Mouse (Mus musculus): ENCODE measurements around the gene Gps2. TPM values are rescaled to one million over a fixed set of nuclear protein-coding genes. Genes with fewer than 3 reads are reported as not detected.

The Gps2 gene
- polyA plus RNA-seq, 2 experiments = 79.5 to 82.7 TPM

GRCm38 (mm10) chr11:69895291-69895690 is 18.4 kb upstream of the Gps2 start, which contains the start of gene Acap1:
Gene Acap1 (minus strand): TSS chr11:69895539.
- H3K4me2 ChIP-seq (ENCODE audit: low read depth) = peak within 1 kb of the TSS; percentile 36
- H3K9ac ChIP-seq (replicated peaks) = no peak within 1 kb of the TSS; the same call in 1 of the 2 replicates
- 20% methylated on average over 4 of the region's 4 CpGs for WGBS (ENCODE audit: insufficient replicate concordance)
- H3K4me3 ChIP-seq (ENCODE audit: insufficient read depth in 1 of 2, low read depth in 2 of 2, low read length in 2 of 2) = peak within 1 kb of the TSS in 1 of 2 experiments; percentile 31; a peak in 1 of 4 replicates
- H3K27me3 ChIP-seq (ENCODE audit: control insufficient read depth, insufficient read depth, low read length) = no peaks in the 10 kb centered on the region; the same call in 1 of the 2 replicates
- ATAC-seq (ENCODE audit: insufficient read depth) (peak; percentile 68; the same call in 1 of the 2 replicates), DNase-seq (ENCODE audit: low read depth in 3 of 3, low spot score in 3 of 3) (no peak)
- TF ChIP-seq CTCF (IDR thresholded peaks at IDR 0.05; ENCODE audit: low read depth) = no peak
- no peak for TF ChIP-seq EP300 (IDR thresholded peaks at IDR 0.05; ENCODE audit: low read depth)
- no peak within 1 kb of the TSS for H3K27ac ChIP-seq
- peaks cover 8 to 21% of the 10 kb centered on the region in 2 experiments for H3K4me1 ChIP-seq (replicated peaks; ENCODE audit: control insufficient read depth in 2 of 2, insufficient read depth in 2 of 2, low read length in 1 of 2)
- H3K9me3 ChIP-seq (ENCODE audit: control insufficient read depth, low read length) = no peaks in the 10 kb centered on the region
- H3K36me3 ChIP-seq (replicated peaks; ENCODE audit: control insufficient read depth, insufficient read depth, low read depth) = no peaks in the 10 kb centered on the region

DNA sequence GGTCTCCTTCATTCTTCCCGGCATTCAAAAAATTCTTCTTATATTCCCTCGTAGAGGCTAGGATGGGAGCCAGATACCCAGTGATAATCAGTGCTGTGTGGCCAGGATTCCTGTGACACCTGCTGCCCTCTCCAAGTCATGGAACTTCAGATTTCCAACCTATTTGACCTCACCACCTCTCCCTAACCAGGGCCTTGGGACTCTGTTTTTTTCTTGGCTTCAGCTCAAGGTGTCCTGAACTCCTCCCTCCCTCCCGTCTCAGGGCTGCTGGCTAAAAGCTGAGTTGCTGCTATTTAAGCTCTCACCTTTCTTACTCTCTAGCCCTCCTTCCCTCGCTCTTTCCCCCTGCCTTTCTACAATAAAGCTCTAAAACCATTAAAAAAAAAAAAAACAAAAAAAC is 13.8 kb upstream of the Gps2 start:
- H3K4me3 ChIP-seq (ENCODE audit: insufficient read depth in 1 of 2, low read depth in 2 of 2, low read length in 2 of 2) = no peak overlapping the region
- no peaks in the 10 kb centered on the region for H3K9me3 ChIP-seq (ENCODE audit: control insufficient read depth, low read length)
- ATAC-seq (ENCODE audit: insufficient read depth) = no peak
- no peak for DNase-seq (ENCODE audit: low read depth in 3 of 3, low spot score in 3 of 3)
- peaks cover 14 to 22% of the 10 kb centered on the region in 2 experiments for H3K4me1 ChIP-seq (replicated peaks; ENCODE audit: control insufficient read depth in 2 of 2, insufficient read depth in 2 of 2, low read length in 1 of 2)
- no peak overlapping the region for H3K27ac ChIP-seq
- no peak overlapping the region; the same call in 1 of the 2 replicates for H3K9ac ChIP-seq (replicated peaks)
- no peak for TF ChIP-seq CTCF (IDR thresholded peaks at IDR 0.05; ENCODE audit: low read depth)
- TF ChIP-seq EP300 (IDR thresholded peaks at IDR 0.05; ENCODE audit: low read depth) = no peak
- peaks cover 8% of the 10 kb centered on the region for H3K36me3 ChIP-seq (replicated peaks; ENCODE audit: control insufficient read depth, insufficient read depth, low read depth)
- peak overlapping the region; percentile 80 for H3K4me2 ChIP-seq (ENCODE audit: low read depth)
- WGBS (ENCODE audit: insufficient replicate concordance) = 48% methylated on average over 4 of the region's 4 CpGs
- no peaks in the 10 kb centered on the region; the same call in 1 of the 2 replicates for H3K27me3 ChIP-seq (ENCODE audit: control insufficient read depth, insufficient read depth, low read length)

GRCm38 (mm10) chr11:69900471-69901405 is 12.9 kb upstream of the Gps2 start, which contains the start of the genes 2810408A11Rik and Neurl4:
Gene 2810408A11Rik (minus strand): TSS chr11:69900987.
Gene Neurl4 (plus strand): TSS chr11:69901072.
- DNase-seq (ENCODE audit: low read depth in 3 of 3, low spot score in 3 of 3) = peak; percentile 93 to 95 (median 94)
- under 1% methylated on average over 38 of the region's 38 CpGs for WGBS (ENCODE audit: insufficient replicate concordance)
- Histone ChIP-seq H3K27ac (peak within 1 kb of the TSS; percentile 82), H3K4me1 (replicated peaks; ENCODE audit: control insufficient read depth in 2 of 2, insufficient read depth in 2 of 2, low read length in 1 of 2) (peaks cover 8 to 15% of the 10 kb centered on the region in 2 experiments), H3K4me2 (ENCODE audit: low read depth) (peak within 1 kb of the TSS; percentile 80), H3K9ac (replicated peaks) (peak within 1 kb of the TSS; percentile 91), H3K4me3 (ENCODE audit: insufficient read depth in 1 of 2, low read depth in 2 of 2, low read length in 2 of 2) (peak within 1 kb of the TSS; percentile 84 to 98), H3K36me3 (replicated peaks; ENCODE audit: control insufficient read depth, insufficient read depth, low read depth) (peaks cover 16% of the 10 kb centered on the region), H3K27me3 (ENCODE audit: control insufficient read depth, insufficient read depth, low read length) (no peaks in the 10 kb centered on the region; the same call in 1 of the 2 replicates), H3K9me3 (ENCODE audit: control insufficient read depth, low read length) (no peaks in the 10 kb centered on the region)
- ATAC-seq (ENCODE audit: insufficient read depth) = peak; percentile 90
- TF ChIP-seq CTCF (IDR thresholded peaks at IDR 0.05; ENCODE audit: low read depth) (no peak), EP300 (IDR thresholded peaks at IDR 0.05; ENCODE audit: low read depth) (peak; percentile 15; the same call in 1 of the 2 replicates)

DNA sequence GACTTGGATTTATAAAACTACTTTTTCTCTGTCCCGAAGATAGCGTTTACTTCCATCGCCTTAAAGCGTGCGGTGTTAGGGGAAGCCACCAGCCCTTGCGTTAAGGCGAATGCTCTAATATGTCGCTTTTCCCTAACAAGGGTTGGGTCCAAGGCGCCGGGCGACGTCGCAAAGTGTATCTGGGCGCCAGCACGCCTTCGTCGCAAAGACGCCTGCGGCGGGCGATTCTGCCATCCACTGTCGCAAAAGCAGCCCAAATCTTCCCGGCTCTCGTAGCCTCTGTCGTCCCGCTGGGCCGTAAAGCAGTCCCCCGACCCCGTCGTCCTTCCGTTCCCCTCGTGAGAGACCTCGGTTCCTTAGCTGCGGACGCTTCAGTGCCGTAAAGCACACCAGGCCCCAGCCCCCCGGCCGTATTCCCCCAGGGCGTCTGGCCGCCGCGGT is 12.3 kb upstream of the Gps2 start:
- H3K36me3 ChIP-seq (replicated peaks; ENCODE audit: control insufficient read depth, insufficient read depth, low read depth) = peaks cover 23% of the 10 kb centered on the region
- peaks cover 7 to 13% of the 10 kb centered on the region in 2 experiments for H3K4me1 ChIP-seq (replicated peaks; ENCODE audit: control insufficient read depth in 2 of 2, insufficient read depth in 2 of 2, low read length in 1 of 2)
- WGBS (ENCODE audit: insufficient replicate concordance) = under 1% methylated on average over 42 of the region's 42 CpGs
- peak overlapping the region; percentile 80 for H3K4me2 ChIP-seq (ENCODE audit: low read depth)
- peak; percentile 87 to 95 (median 92) for DNase-seq (ENCODE audit: low read depth in 3 of 3, low spot score in 3 of 3)
- no peaks in the 10 kb centered on the region for H3K9me3 ChIP-seq (ENCODE audit: control insufficient read depth, low read length)
- H3K9ac ChIP-seq (replicated peaks) = peak overlapping the region; percentile 91
- no peak for TF ChIP-seq CTCF (IDR thresholded peaks at IDR 0.05; ENCODE audit: low read depth)
- TF ChIP-seq EP300 (IDR thresholded peaks at IDR 0.05; ENCODE audit: low read depth) = no peak
- peak; percentile 72 for ATAC-seq (ENCODE audit: insufficient read depth)
- H3K27me3 ChIP-seq (ENCODE audit: control insufficient read depth, insufficient read depth, low read length) = no peaks in the 10 kb centered on the region; the same call in 1 of the 2 replicates
- peak overlapping the region; percentile 82 for H3K27ac ChIP-seq
- peak overlapping the region; percentile 84 to 98 for H3K4me3 ChIP-seq (ENCODE audit: insufficient read depth in 1 of 2, low read depth in 2 of 2, low read length in 2 of 2)
